Mouse (Mus musculus) embryonic facial prominence, embryonic 15.5 days (tissue): ENCODE measurements around the gene Patj. TPM values are rescaled to one million over a fixed set of nuclear protein-coding genes. Genes with fewer than 3 reads are reported as not detected.
"Not testable (repeated sequence)": the region's sequence is repeated elsewhere in the genome, so short reads cannot be mapped to it uniquely, and the experiment has no call there.

ENCODE experiments used
- ATAC-seq: fragments of 200-750 bp; cut with Nextera tagmentation; 2 replicates; pipeline ENCODE4 v1.8.0; 2017; ENCODE audit warnings: low read depth, moderate TSS enrichment; ENCODE audit not compliant: insufficient number of reproducible peaks, low FRiP score, low TSS enrichment
- H3K27ac ChIP-seq: fragments of 300-500 bp; sonication (generic); replicated peaks from 2 replicates; pipeline ENCODE4 v1.5.1; 2015; ENCODE audit warnings: mild to moderate bottlenecking, inconsistent platforms
- H3K27me3 ChIP-seq: fragments of 300-500 bp; sonication (generic); 2 replicates; pipeline ENCODE4 v1.6.1; 2015; ENCODE audit warnings: inconsistent platforms
- H3K36me3 ChIP-seq: fragments of 300-500 bp; sonication (generic); 2 replicates; pipeline ENCODE4 v1.6.1; 2015; ENCODE audit warnings: mild to moderate bottlenecking, inconsistent platforms
- H3K4me1 ChIP-seq: fragments of 300-500 bp; sonication (generic); 2 replicates; pipeline ENCODE4 v1.6.1; 2015; ENCODE audit warnings: inconsistent platforms
- H3K4me2 ChIP-seq: fragments of 300-500 bp; sonication (generic); replicated peaks from 2 replicates; pipeline ENCODE4 v1.6.1; 2015; ENCODE audit warnings: mild to moderate bottlenecking, inconsistent platforms
- H3K4me3 ChIP-seq: fragments of 300-500 bp; sonication (generic); replicated peaks from 2 replicates; pipeline ENCODE4 v1.5.1; 2015; ENCODE audit warnings: mild to moderate bottlenecking, inconsistent platforms
- H3K9ac ChIP-seq: fragments of 300-500 bp; sonication (generic); 2 replicates; pipeline ENCODE4 v1.6.1; 2015; ENCODE audit warnings: inconsistent platforms
- H3K9me3 ChIP-seq: fragments of 300-500 bp; sonication (generic); replicated peaks from 2 replicates; pipeline ENCODE4 v1.6.1; 2016; ENCODE audit warnings: inconsistent platforms
- WGBS: fragments of 180-500 bp; shearing (Covaris S2); methylation state at CpG from one replicate; pipeline ENCODE4 v1.1.7; 2015; 5-methylcytosine and 5-hydroxymethylcytosine counted together
- polyA plus RNA-seq: library from polyadenylated mRNA; unstranded; fragments of >200 nt; fragmentation: Nextera tagmentation; extraction: Ambion mirVana; gene quantifications from 2 replicates; pipeline ENCODE4 v1.2.1, GENCODE M21; 2015

Gene Patj
- polyA plus RNA-seq, 1 experiment from 2014 or later = 10.4 TPM

DNA sequence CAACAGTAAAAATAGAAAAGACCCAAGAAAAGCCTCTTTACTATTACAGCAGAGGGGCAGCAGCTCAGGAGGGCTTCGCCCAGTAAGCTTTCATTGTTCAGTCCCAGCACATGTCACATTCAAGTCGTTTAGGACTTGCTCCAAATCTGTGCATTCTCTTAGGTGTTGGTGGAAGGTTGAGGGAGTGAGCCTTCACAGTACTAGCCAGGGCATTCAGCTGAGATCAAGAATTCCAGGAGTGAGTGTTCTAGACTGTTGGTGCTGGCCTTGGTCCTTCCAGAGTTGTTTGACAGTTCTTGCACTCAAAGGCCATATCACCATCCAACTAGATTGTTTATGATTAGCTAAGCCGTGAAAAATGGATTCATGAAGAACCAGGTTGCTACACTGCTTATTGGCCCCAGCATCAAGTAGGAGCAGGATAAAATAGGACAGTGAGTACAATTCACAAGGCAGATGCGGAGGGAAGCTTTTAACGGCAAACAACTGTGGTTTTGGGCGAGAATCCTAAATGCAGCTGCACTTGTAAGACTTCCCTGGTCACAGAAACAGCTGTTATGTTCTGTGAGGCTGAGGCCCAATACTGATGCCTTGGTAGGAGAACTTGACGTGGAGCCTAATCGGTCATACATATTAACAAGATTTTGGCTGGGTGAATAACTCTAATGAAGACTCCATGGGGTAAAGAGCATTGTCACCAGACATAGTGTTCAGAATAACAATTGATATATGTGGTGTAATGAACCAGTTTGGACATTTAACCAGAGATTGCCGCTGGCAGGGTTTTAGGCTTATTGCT lies 225.6 kb downstream of the Patj start:
- H3K4me2 ChIP-seq = no peak overlapping the region
- 66% methylated on average over 9 of the region's 9 CpGs for WGBS
- no peak overlapping the region for H3K4me3 ChIP-seq
- no peaks in the 10 kb centered on the region for H3K36me3 ChIP-seq
- H3K9ac ChIP-seq = no peak overlapping the region
- H3K27me3 ChIP-seq = no peaks in the 10 kb centered on the region
- ATAC-seq = no peak
- H3K4me1 ChIP-seq = no peaks in the 10 kb centered on the region
- H3K27ac ChIP-seq = no peak overlapping the region
- H3K9me3 ChIP-seq = no peaks in the 10 kb centered on the region

DNA sequence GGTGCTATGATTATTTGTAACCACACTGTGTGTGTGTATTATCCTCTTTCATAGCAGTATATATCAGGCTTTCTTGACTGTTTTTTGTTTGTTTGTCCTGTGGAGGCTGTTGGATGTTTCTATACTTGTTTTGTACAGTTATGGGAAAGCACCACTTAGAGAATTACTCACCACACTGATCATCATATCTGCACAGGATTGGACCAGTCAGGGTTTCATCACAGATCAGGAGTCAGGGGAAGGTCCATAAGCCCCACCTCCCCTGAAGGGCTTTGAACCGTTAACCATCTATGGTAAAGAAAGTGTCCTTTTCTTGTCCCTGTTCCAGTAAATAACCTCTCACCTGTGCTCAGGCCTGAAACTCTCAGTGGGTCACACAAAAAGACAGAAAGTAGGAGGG lies 226.6 kb downstream of the Patj start:
- H3K9me3 ChIP-seq = no peaks in the 10 kb centered on the region
- H3K4me3 ChIP-seq = no peak overlapping the region
- H3K27me3 ChIP-seq = no peaks in the 10 kb centered on the region
- H3K9ac ChIP-seq = no peak overlapping the region
- WGBS = 71% methylated on average over 1 of the region's 1 CpGs
- no peak overlapping the region for H3K27ac ChIP-seq
- H3K4me1 ChIP-seq = no peaks in the 10 kb centered on the region
- H3K36me3 ChIP-seq = no peaks in the 10 kb centered on the region
- H3K4me2 ChIP-seq = no peak overlapping the region
- no peak; the same call in 1 of the 2 replicates for ATAC-seq

DNA sequence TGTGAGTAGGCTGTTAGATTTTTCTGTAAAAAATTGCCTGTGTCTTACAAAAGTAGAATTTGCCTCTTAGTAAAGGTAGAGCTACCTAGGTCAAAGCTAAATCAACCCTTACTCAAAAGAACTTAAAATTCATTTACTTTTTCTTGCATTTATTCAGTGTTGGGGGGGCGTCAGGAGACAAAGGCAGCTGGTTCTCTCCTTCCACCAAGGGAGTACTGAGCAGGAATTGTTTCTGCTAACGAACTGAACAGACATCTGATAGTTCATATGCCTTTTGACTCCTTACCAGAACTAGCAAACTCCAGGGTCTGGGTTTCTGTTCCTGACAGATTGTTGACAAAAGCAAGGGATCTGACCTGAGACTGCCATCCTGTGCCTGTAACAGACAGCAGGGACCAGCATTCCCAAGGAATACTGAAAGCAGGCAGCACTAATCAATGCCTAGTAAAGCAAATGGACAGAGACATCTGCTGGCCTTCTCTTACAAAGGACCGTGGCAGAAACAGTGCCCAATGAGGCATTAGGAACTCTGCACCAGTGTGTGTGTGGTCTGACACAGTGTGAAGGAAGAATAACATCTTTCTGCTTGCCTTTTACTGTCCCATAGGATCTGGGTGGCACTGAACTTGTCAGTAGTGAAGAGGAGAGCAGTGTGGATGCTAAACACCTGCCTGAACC lies 227.6 kb downstream of the Patj start:
- Histone ChIP-seq H3K4me3 (no peak overlapping the region), H3K27me3 (no peaks in the 10 kb centered on the region), H3K27ac (no peak overlapping the region), H3K36me3 (no peaks in the 10 kb centered on the region), H3K4me1 (no peaks in the 10 kb centered on the region), H3K9me3 (no peaks in the 10 kb centered on the region), H3K9ac (no peak overlapping the region), H3K4me2 (no peak overlapping the region)
- WGBS = 45% methylated on average over 3 of the region's 3 CpGs
- ATAC-seq = no peak

DNA sequence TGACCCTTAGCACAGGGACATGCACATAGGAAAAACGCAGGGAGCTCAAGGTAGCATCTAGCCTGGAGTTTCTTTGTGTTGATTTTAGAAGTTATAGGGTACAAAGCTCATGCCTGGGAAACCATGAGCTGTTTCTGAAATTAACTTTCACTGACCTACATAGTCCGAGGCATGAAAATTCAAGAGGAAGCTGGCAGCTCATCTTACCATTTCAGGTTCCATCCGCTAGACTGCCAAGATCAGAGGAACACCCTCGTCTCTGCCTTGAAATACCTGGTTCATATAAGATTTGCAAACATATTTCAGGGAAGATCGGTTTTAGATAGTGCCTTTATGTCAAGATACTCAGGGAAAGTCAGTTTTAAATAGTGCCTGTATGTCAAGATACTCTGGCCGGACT lies 232.7 kb downstream of the Patj start:
- Histone ChIP-seq H3K36me3 (no peaks in the 10 kb centered on the region), H3K9me3 (no peaks in the 10 kb centered on the region), H3K9ac (no peak overlapping the region), H3K27me3 (no peaks in the 10 kb centered on the region), H3K4me1 (no peaks in the 10 kb centered on the region), H3K4me3 (no peak overlapping the region), H3K27ac (no peak overlapping the region), H3K4me2 (no peak overlapping the region)
- WGBS = 77% methylated on average over 6 of the region's 6 CpGs
- no peak for ATAC-seq

DNA sequence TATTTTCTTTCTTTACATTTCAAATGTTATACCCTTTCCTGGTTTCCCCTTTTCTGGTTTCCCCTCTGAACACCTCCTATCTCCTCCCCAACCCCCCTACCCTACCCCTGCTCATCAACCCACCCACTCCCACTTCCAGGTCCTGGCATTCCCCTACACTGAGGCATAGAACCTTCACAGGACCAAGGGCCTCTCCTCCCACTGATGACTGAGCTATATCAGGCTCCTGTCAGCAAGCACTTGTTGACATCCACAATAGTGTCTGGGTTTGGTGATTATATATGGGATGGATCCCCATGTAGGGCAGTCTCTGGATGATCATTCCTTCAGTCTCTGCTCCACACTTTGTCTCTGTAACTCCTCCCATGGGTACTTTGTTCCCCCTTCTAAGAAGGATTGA lies 233.6 kb downstream of the Patj start:
- not testable (repeated sequence) for H3K36me3 ChIP-seq, H3K9ac ChIP-seq, H3K27me3 ChIP-seq, H3K27ac ChIP-seq, H3K4me1 ChIP-seq, H3K4me2 ChIP-seq, H3K4me3 ChIP-seq, H3K9me3 ChIP-seq, ATAC-seq

DNA sequence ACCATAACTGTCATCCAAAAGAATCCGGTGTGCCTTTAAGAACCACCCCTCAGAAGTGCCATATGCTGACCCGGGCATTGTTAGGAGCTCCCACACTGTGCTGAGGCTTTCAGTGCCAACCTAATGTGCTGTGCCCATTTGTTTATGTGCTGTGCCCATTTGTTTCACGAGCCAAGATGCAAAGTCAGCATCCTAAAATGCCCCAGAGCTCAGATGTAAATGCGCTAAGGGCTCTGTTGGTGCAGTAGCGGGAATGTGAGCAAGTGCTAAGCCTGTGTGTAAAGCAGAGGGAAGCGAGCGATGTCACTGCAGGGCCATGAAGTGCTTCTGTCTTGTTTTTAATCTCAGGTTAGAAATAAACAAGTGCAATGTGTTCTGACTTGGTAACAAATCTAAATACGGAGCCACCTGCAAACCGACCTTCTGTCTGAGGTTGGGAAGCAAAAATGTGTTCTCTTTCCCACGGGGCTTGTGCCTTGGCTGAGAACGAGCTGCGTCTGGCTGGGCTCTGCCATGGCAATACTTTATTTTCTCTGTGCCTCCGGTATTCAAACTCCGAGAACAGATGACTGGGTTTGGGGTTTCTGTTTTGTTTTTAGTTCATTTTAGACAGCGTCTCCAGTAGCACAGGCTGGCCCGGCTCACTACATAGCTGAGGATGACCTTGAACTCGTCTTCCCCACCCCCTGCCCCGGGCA lies 239.7 kb downstream of the Patj start:
- Histone ChIP-seq H3K36me3 (peaks cover 2% of the 10 kb centered on the region; the same call in 1 of the 2 replicates), H3K4me1 (no peaks in the 10 kb centered on the region), H3K27ac (no peak overlapping the region), H3K9me3 (no peaks in the 10 kb centered on the region), H3K27me3 (no peaks in the 10 kb centered on the region), H3K4me2 (no peak overlapping the region), H3K4me3 (no peak overlapping the region), H3K9ac (no peak overlapping the region)
- ATAC-seq = no peak
- WGBS = 75% methylated on average over 18 of the region's 18 CpGs

DNA sequence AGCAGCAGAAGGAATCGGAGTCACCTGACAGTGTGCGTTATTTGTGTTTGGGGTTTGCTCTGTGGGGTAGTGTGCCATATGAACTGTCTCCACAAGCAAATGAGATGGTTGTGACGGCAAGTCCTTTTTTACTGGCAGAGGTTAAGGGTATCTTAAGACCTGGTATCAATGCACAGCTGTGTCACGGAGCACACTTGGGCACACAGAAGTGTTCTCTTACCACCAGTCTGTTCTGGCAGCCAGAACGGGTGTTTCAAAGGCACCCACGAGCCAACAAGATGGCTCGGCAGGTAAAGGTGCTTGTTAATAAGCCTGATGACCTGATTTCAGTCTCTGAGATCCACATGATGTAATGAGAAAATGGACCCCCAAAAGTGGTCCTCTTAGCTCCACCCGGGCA lies 243.1 kb downstream of the Patj start:
- Histone ChIP-seq H3K4me3 (no peak overlapping the region), H3K9ac (no peak overlapping the region), H3K36me3 (peaks cover 2% of the 10 kb centered on the region; the same call in 1 of the 2 replicates), H3K4me1 (no peaks in the 10 kb centered on the region), H3K27ac (no peak overlapping the region), H3K27me3 (no peaks in the 10 kb centered on the region), H3K4me2 (no peak overlapping the region), H3K9me3 (no peaks in the 10 kb centered on the region)
- 87% methylated on average over 8 of the region's 8 CpGs for WGBS
- no peak for ATAC-seq

GRCm38 (mm10) chr4:98653650-98654049 lies 258.1 kb downstream of the Patj start:
- H3K4me3 ChIP-seq = no peak overlapping the region
- no peak for ATAC-seq
- H3K36me3 ChIP-seq = no peaks in the 10 kb centered on the region
- no peaks in the 10 kb centered on the region for H3K9me3 ChIP-seq
- no peak overlapping the region for H3K27ac ChIP-seq
- 58% methylated on average over 7 of the region's 7 CpGs for WGBS
- H3K9ac ChIP-seq = no peak overlapping the region
- H3K27me3 ChIP-seq = no peaks in the 10 kb centered on the region
- H3K4me1 ChIP-seq = 0 out of 2 replicates have a peak, but pooled peaks cover 3% of the 10 kb centered on the region
- H3K4me2 ChIP-seq = no peak overlapping the region

GRCm38 (mm10) chr4:98654419-98654821 lies 258.8 kb downstream of the Patj start:
- Histone ChIP-seq H3K9me3 (no peaks in the 10 kb centered on the region), H3K36me3 (no peaks in the 10 kb centered on the region), H3K27me3 (no peaks in the 10 kb centered on the region), H3K4me2 (no peak overlapping the region), H3K4me1 (0 out of 2 replicates have a peak, but pooled peaks cover 3% of the 10 kb centered on the region), H3K27ac (no peak overlapping the region), H3K9ac (no peak overlapping the region), H3K4me3 (no peak overlapping the region)
- ATAC-seq = peak; percentile 77
- WGBS = 63% methylated on average over 2 of the region's 2 CpGs

DNA sequence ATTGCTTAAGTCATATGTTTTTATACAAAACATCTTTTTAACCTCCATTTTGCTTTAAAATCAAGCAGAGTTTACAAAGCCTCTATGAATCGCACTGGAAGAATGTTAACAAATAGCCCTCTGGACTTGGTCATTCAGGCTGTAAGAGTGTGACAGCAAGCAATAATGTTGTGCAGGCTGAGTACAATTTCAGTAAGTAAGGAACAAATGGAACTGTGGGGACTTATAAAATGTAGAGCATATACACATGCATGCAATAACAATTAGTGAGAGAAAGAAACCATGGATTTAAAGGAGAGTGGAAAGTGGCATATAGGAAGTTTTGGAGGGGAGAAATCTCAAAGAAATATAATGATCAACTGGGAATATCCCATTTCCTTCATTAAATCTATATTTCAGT lies 261.2 kb downstream of the Patj start:
- no peak for ATAC-seq
- H3K36me3 ChIP-seq = no peaks in the 10 kb centered on the region
- no peaks in the 10 kb centered on the region for H3K27me3 ChIP-seq
- no peak overlapping the region for H3K4me3 ChIP-seq
- H3K27ac ChIP-seq = no peak overlapping the region
- WGBS = 74% methylated on average over 1 of the region's 1 CpGs
- H3K9me3 ChIP-seq = no peaks in the 10 kb centered on the region
- H3K9ac ChIP-seq = no peak overlapping the region
- H3K4me2 ChIP-seq = no peak overlapping the region
- peaks cover 6% of the 10 kb centered on the region; the same call in 1 of the 2 replicates for H3K4me1 ChIP-seq

DNA sequence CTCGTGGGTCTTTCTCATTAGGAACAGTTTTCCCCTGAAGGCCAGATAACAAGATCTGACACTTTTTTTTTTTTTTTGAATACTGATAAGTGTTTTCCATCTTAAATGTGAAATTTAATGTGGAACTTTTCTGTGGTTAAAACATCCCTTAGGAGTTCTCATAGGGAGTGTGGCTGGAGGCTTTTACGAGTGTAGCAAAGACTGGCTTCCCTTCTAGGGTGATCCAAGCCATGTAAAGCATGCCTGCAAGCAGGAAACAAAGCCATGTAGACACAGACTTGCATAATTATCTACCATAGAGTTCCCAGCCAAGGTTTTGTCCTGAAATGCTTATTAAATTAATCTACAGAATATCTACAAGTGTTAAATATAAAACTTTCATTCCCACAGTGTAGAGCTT lies 263.4 kb downstream of the Patj start:
- no peaks in the 10 kb centered on the region for H3K27me3 ChIP-seq
- H3K9me3 ChIP-seq = peaks cover 4% of the 10 kb centered on the region; the same call in 1 of the 2 replicates
- ATAC-seq = no peak
- H3K4me1 ChIP-seq = peaks cover 6% of the 10 kb centered on the region; the same call in 1 of the 2 replicates
- no peak overlapping the region for H3K9ac ChIP-seq
- H3K4me3 ChIP-seq = no peak overlapping the region
- H3K27ac ChIP-seq = no peak overlapping the region
- 57% methylated on average over 2 of the region's 2 CpGs for WGBS
- H3K36me3 ChIP-seq = no peaks in the 10 kb centered on the region; the same call in 1 of the 2 replicates
- H3K4me2 ChIP-seq = no peak overlapping the region
